Mouse (Mus musculus) Muller cell, postnatal 12 days (primary cell): ENCODE results near the gene Ppt2.

ENCODE experiments used
- DNase-seq: peaks from one replicate; pipeline ENCODE4 v3.0.0-alpha.2; 2015; ENCODE audit errors: inconsistent ontology term

The Ppt2 gene

DNA sequence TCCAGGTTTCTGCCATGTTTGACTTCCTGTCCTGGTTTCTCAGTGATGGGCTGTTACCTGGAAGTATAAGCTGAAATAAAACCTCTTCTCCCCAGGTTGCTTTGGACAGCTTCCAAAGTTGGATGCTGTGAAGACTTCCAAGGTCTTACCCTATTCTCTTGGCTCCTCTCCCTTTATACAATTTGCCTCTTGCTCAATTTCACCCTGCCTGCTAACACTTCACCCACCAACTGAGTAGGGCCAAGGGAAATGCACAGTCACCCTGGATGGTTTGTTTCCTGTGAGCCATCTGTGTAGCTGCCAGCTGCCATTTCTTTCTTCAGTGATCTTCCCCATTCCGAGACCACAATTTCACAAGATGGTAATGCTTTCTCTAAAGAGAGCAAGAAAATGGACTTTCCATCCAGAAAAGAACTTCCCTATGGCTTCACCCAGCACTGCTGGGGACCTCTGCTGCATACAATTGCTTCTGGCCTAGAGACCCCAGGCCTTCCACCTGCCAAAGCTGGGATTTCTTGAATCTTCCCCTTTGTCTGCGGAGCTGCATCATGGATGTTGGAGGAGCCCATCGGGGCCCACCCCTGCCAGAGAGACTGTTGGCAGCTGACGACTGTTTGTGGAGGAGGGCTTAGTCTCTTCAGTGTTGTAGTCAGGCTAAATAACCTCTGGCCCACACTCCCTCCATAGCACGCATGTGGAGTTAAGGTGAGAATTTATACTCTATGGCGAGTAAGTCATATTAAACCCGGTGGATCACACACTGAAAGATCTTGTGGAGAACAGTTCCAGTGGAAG lies 11.3 kb upstream of the Ppt2 start:
- DNase-seq: no peak

DNA sequence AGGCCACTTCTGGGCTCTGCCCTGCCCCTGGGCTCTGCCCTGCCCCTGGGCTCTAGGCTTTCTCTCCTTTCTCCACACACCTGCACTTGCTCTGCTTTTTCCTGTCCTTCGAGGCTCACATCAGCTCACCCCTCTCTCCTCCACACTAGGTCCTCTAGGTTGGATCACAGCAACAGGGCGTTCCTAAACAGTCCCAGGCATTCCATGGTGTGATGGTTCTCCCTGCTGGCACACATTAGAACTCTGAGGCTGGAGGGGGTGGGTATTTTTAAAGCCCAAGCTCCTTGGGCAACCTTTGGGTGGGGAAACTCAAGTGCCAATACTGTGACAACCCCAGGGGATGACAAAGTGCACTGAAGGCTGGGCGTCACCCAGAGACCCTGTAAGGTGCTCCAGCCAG lies 9.1 kb upstream of the Ppt2 start:
- DNase-seq: no peak

DNA sequence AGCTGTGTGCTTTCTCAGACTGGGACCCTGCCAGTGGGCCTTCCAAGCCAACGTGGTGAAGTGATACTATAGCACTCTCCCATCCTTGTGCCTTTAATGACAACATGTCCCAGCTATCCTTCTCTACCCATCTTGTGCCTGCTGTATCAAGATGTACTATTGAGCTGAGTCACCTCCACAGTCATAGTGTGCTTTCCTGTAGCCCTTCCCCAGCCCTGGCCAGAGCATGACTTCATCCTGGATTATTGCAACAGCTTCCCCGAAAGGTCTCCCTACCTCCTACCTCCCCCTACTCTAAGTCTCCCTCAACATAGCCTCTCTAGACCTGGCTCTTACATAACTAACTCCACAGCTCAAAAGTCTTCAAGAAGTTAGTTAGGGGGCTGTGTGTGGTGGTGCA lies 7.4 kb upstream of the Ppt2 start:
- no peak for DNase-seq

GRCm38 (mm10) chr17:34632261-34632691 lies 4.0 kb upstream of the Ppt2 start:
- DNase-seq: peak; percentile 87

- DNase-seq: no peak
These were observed 3.3 kb upstream of the Ppt2 start for GRCm38 (mm10) chr17:34631647-34632046.

- no peak for DNase-seq
These were observed 2.5 kb upstream of the Ppt2 start for GRCm38 (mm10) chr17:34630761-34631301.

DNA sequence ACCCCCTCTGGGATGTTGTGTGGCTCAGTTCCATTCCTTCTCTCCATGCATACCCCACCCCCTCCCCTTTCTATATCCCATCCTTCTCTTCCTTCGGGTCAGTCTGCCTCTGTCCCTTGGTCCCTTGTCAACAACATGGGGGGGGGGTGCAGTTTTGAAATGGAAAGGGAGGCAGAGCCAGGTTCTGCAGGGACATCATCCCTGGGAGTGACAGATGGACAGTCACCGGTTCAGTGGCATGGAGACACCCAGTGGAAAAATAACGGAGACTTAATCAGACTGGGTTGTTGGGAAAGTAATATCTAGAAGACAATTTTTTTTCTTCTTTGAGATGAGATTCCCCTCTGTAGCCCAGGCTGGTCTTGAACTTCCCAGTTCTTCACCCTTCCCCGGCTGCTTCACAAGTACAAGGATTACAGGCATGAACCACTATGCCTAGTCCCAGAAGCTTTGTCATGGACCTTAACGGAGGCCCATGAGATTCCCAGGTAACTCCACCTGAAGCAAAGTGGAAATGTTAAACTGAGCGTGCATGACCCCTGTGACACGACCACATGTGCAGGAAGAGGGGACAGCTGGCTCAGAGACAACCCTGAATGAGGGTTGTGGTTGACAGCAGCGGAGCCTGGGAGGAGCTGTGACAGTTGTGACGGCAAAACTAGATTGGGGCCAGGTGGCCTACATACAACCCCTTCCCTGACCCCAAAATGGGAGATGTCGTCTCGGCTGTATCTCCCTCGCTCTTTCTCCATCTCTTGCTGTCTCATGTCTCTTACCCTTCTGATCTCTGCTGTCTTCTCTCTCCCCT lies 1.7 kb upstream of the Ppt2 start:
- DNase-seq: no peak

GRCm38 (mm10) chr17:34629221-34629751 lies 976 bp upstream of the Ppt2 start, which contains the start of gene Prrt1:
Prrt1 (plus strand) TSS chr17:34629533.
- no peak for DNase-seq

GRCm38 (mm10) chr17:34628644-34628967 lies 296 bp upstream of the Ppt2 start:
- no peak for DNase-seq

- peak; percentile 90 for DNase-seq
These were observed 992 bp downstream of the Ppt2 start for GRCm38 (mm10) chr17:34627093-34627942.

- peak; percentile 63 for DNase-seq
These were observed 1.6 kb downstream of the Ppt2 start for GRCm38 (mm10) chr17:34626773-34627092.

DNA sequence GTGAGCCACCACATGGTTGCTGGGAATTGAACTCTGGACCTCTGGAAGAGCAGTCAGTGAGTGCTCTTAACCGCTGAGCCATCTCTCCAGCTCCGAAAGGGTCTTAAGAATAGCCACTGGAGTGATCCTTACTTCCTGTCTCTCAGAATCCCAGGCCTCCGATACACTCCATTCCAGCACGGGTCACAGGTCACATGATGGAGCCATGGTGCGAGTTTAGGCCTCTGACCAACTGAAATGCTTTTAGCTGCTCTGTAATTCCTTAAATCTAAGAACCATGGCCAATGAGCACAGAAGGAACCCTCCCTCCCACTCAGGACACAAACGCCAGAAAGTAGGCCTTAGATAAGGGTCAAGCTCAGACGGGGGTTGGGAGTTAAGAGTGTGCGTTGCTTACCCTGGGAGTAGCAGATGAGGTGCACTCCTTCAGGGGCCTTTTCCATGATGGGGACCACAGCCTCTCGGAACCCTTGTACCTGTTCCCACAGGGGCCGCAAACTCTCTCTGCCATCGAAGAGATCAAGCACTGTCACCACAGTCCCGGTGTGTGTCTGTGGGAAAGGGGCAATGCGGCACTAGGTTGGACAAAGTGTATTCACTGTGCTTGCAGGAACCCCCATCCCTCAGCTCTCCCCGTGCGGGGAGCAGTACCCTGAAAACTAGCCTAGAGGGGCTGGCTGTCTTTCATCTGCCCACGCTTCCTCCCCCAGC lies 2.1 kb downstream of the Ppt2 start:
- DNase-seq: no peak

GRCm38 (mm10) chr17:34624981-34625380 lies 3.3 kb downstream of the Ppt2 start:
- DNase-seq: no peak

GRCm38 (mm10) chr17:34623161-34623560 lies 5.1 kb downstream of the Ppt2 start:
- DNase-seq: no peak

DNA sequence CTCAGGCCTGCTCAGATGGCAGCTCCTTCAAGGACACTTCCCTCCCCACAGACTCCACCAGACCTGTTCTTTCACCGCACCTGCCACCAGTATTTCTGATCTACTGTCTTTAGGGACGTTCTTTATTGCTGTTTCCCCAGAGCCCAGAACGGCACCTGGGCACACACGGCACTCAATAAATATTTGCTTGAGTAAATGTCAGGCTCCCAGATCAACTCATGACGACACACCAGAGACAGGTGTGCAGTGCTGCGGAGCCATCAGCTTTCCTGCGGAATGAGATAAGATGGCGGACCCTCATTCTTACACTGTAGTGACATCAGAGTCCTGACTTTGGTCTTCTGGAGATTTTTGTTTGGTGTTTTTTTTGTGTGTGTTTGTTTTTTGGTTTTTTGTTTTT lies 7.3 kb downstream of the Ppt2 start:
- DNase-seq: no peak

DNA sequence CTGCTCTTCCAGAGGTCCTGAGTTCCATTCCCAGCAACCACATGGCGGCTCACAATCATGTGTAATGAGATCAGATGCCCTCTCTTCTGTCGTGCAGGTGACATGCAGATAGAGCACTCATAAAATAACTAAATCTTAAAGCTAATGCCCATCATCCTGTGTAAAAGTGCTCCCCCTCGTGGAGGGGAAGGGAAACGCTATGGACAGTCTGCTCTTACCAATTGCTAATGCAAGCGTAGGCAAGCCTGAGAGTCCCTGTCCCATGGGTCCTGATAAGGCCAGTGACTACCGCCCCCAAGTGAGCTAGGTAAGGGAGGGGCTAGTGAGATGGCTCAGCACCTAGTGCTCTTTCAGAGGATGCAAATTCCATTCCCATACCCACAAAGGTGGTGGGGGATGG lies 9.3 kb downstream of the Ppt2 start:
- peak; percentile 59 for DNase-seq

GRCm38 (mm10) chr17:34615871-34616270 lies 12.4 kb downstream of the Ppt2 start, which contains the start of gene Egfl8:
Egfl8 (minus strand) TSS chr17:34615971.
- DNase-seq: no peak

- no peak for DNase-seq
These were observed 14.5 kb downstream of the Ppt2 start for GRCm38 (mm10) chr17:34613830-34614229.

GRCm38 (mm10) chr17:34613054-34613645 lies 15.2 kb downstream of the Ppt2 start:
- DNase-seq: no peak

GRCm38 (mm10) chr17:34611050-34611449 lies 17.3 kb downstream of the Ppt2 start:
- DNase-seq: no peak

DNA sequence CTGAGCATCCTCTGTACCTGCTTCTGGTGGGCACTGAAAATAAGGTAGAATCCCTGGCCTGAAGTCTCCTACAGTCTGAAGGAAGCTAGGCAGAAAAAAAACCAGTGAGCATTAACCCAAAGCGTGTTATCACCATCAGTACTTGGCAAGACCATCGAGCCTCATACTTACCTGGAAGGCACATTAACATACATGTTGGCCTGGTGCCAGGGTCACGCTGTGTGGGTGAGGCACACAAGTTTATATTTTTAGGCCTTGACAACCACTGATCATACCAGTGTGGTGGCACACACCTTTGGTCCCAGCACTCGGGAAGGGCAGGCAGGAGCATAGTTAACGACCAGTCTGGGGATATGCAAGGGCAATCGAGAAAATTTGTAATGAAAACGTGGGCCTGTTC lies 20.3 kb downstream of the Ppt2 start:
- DNase-seq: no peak
